Mouse (Mus musculus) stomach, postnatal 0 days (tissue): ENCODE data around the gene Ripply2.

Experiments used
- CTCF ChIP-seq: IDR thresholded peaks from 2 replicates; pipeline ENCODE4 v1.5.1; 2016; ENCODE audit warnings: antibody characterized with exemption, low read depth, mild to moderate bottlenecking, moderate library complexity
- EP300 ChIP-seq: optimal IDR thresholded peaks from 2 replicates; pipeline ENCODE3; 2016; ENCODE audit warnings: antibody characterized with exemption

GRCm38 (mm10) chr9:87062337-87062736 is 47.0 kb downstream of the Ripply2 start:
- TF ChIP-seq CTCF (no peak), EP300 (no peak)
